Mouse (Mus musculus) embryonic fibroblast, embryonic 13.5 days (primary cell): ENCODE data around the gene Wbp2. TPM values are rescaled to one million over a fixed set of nuclear protein-coding genes. Genes with fewer than 3 reads are reported as not detected.
A peak's percentile ranks its signal among the peaks of the same experiment; 100 is the strongest.
"Not testable (repeated sequence)": the region's sequence is repeated elsewhere in the genome, so short reads cannot be mapped to it uniquely, and the experiment has no call there.

ENCODE experiments used
- H3K27ac ChIP-seq: 2 replicates; pipeline ENCODE4 v1.5.1; 2012; ENCODE audit warnings: low read length, control low read depth, inconsistent platforms; ENCODE audit not compliant: insufficient read depth
- H3K4me1 ChIP-seq: 2 replicates; pipeline ENCODE4 v1.6.1; 2011; ENCODE audit warnings: low read length; ENCODE audit not compliant: control insufficient read depth, insufficient read depth
- H3K4me3 ChIP-seq: 2 replicates; pipeline ENCODE4 v1.5.1; 2011; ENCODE audit warnings: mild to moderate bottlenecking, control low read depth, low read length; ENCODE audit not compliant: insufficient read depth
- CTCF ChIP-seq: IDR thresholded peaks from 2 replicates; pipeline ENCODE4 v1.5.1; 2011; ENCODE audit warnings: mild to moderate bottlenecking, control low read depth, low read length, moderate library complexity, borderline replicate concordance; ENCODE audit not compliant: insufficient read depth
- POLR2A ChIP-seq: IDR thresholded peaks from 2 replicates; pipeline ENCODE4 v1.6.1; 2011; ENCODE audit warnings: low read depth, mild to moderate bottlenecking, control low read depth, low read length, moderate library complexity
- polyA plus RNA-seq: library from polyadenylated mRNA; stranded (reverse); fragments of >200 nt; gene quantifications from 2 replicates; pipeline ENCODE4 v1.2.4, GENCODE M21; 2011; ENCODE audit warnings: low read depth; ENCODE audit not compliant: missing spikeins, insufficient read length

Gene Wbp2
- polyA plus RNA-seq, 1 experiment: 55.1 TPM

DNA sequence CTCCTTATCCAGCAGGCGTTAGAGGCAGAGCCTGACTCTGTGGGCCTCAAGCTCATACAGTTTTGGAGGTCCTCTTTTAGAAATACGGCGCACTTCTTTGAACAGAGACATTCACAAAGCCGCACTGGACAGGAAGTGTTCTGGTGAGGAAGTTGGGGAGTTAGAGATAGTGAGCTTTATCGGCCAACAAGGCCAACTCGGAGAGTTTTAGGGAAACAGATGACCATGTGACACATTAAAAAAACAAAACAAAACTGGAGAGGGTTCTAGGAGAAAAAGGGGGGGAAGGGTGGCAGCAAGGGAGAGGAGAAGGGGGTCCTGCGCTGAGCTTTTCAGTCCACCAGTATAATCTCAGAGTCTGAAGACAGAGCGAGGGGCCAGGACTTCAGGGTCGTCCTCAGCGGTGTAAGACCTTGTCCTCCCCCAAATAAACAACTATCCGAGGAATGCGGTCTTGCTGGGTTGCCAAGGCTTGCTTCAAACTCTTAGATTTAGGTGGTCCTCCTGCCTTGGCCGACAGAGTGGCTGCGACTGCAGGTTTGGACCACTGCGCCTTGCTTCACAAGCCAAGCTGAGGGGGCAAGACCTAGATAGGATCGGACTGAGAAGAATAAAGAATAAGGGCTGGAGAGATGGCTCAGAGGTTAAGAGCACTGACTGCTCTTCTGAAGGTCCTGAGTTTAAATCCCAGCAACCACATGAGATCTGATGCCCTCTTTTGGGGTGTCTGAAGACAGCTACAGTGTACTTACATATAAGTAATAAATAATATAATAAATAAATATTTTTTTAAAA is 7.2 kb upstream of the Wbp2 start:
- no peaks in the 10 kb centered on the region for H3K4me1 ChIP-seq
- no peak overlapping the region for H3K4me3 ChIP-seq
- H3K27ac ChIP-seq: no peak overlapping the region
- TF ChIP-seq CTCF (no peak), POLR2A (no peak)

DNA sequence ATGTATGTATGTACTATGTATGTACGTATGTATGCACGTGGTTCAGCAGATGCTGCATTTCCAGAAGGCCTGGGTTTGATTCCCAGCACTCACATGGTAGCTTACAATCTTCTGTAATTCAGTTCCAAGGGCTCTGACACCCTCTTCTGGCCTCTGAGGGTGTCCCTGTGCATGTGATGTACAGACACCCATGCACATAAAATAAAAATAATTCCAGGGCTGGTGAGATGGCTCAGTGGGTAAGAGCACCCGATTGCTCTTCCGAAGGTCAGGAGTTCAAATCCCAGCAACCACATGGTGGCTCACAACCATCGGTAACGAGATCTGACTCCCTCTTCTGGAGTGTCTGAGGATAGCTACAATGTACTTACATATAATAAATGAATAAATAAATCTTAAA is 6.2 kb upstream of the Wbp2 start:
- H3K4me1 ChIP-seq, H3K27ac ChIP-seq, H3K4me3 ChIP-seq: not testable (repeated sequence)

DNA sequence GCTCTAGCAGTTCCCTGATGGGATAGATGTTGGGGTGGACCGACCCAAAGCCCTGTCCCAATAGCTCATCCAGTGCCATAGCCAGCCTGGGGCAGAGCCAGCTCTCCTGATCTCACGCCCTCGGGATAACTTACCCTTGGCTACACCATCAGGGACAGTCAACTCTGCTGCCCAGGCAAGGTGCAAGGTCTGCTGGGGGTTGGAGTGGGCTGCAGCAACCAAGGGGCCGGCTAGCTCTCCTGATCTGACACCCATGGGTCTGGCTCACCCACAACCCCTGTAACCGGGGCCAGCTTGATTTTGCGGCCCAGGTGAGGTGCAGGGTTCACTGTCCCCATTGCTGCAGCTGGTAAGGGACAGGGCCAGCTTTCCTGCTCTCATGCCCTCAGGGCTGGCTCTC is 4.8 kb upstream of the Wbp2 start:
- Histone ChIP-seq H3K4me1 (no peaks in the 10 kb centered on the region), H3K4me3 (no peak overlapping the region), H3K27ac (no peak overlapping the region)
- TF ChIP-seq POLR2A: no peak
- no peak for TF ChIP-seq CTCF

DNA sequence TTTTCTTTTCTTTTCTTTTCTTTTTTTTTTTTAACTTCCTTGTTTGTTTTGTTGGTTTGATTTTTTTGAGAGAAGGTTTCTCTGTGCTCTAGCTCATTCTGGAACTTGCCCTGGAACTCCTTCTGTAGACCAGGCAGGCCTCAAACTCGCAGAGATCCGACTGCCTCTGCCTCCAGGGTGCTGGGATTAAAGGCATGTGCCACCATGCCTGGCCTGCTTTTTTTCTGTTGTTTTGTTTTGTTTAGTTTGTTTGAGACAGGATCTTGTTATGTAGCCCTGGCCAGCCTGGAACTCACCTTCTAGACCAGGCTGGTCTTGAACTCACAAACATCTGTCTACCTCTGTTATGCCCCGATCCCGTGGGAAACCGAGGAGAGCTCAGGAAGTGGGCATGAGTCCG is 2.8 kb upstream of the Wbp2 start:
- Histone ChIP-seq H3K4me1 (peaks cover 2% of the 10 kb centered on the region; the same call in 1 of the 2 replicates), H3K27ac (no peak overlapping the region), H3K4me3 (no peak overlapping the region)
- TF ChIP-seq POLR2A: no peak
- no peak for TF ChIP-seq CTCF

DNA sequence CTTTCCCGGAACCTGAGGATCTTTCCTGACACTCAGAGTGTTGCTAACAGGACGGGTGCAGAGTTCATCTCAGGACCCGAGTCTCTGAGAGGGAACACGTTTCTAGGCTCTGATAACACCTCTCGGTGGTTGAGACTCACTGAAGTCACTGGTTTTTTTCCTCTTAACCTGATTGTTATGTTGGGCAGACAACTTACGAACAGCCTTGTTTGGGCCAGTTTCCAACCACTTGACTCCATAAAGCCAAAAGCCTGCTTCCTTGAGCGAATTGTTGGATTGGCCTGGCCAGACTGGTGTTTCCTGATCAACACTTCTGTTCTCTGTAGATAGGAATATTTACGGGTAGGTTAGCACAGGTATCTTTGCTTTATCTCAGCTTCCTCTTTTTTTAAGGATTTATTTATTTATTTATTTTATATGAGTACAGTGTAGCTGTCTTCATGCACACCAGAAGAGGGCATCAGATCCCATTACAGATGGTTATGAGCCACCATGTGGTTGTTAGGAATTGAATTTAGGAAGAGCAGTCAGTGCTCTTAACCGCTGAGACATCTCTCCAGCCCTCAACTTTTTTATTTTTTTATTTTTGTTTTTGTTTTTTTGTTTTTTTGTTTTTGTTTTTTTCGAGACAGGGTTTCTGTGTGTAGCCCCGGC is 2.1 kb upstream of the Wbp2 start:
- Histone ChIP-seq H3K27ac (no peak overlapping the region), H3K4me1 (peaks cover 2% of the 10 kb centered on the region; the same call in 1 of the 2 replicates), H3K4me3 (no peak overlapping the region)
- no peak for TF ChIP-seq CTCF

DNA sequence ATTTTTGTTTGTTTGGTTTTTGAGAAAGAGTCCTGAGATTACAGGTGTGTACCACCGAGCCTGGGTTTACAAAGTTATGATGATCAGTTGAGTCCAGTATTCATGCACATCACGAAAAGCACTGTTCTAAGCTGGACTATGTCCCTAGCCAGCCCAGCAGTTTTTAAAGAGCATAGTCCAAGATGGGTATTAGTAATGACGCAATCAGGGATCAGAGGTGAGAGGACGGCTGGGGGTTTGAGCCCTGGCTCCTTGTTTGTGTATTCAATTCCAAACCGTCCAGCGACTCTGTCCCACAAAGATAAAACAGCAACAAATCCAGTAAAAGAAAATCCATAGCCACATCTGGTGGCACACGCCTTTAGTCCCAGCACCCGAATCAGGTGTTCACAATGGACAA is 1.4 kb upstream of the Wbp2 start:
- TF ChIP-seq POLR2A (no peak), CTCF (no peak)
- H3K27ac ChIP-seq: no peak overlapping the region
- H3K4me3 ChIP-seq: no peak overlapping the region

DNA sequence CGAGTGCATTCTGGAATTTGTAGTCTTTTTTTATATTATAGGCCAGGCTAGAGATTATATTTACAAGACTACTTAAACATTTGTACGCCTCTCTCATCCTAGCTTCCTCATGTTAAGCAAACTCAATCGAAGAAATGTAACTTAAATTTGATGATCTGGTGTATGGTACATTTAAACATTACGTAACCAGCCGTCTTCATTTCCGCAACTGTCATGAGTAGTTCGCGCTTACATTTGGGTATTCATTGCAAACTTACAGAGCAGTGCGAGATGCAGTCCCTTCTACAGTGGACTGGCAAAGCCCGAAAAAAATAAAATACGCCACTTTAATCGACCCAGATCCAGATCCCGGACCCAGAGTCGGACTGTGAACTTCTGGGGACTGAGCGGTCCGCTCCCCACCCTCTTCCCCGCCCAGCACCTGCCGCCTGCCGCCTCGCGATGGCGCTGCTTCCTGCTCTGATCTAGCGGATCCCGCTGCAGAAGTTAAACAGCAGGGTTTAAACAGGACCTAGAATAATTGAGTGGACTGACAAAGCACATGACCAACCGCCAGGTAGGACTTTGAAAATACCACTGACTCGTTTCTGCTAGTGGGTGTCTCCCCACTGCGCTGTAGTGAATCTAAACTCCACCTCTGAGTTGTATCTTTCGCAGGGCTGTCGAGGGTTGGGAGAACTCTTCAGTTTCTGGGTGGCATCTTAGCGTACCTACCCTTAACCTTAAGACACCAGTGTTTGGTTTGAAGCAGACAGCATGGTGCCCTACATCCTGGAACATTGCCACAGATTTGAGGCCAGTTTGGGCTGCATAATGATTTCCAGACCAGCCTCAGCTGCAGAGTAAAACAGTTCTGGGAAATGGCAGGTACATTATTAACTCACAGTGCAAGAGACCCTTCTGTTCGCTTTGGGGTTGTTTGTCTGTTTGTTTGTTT is 667 bp upstream of the Wbp2 start:
- H3K4me1 ChIP-seq: peaks cover 2% of the 10 kb centered on the region; the same call in 1 of the 2 replicates
- peak; percentile 90 for TF ChIP-seq CTCF
- no peak for TF ChIP-seq POLR2A
- H3K27ac ChIP-seq: no peak overlapping the region
- H3K4me3 ChIP-seq: peak overlapping the region; percentile 34

More for the DNA sequence above, 1.4 kb upstream of the Wbp2 start:
- peaks cover 2% of the 10 kb centered on the region; the same call in 1 of the 2 replicates for H3K4me1 ChIP-seq

DNA sequence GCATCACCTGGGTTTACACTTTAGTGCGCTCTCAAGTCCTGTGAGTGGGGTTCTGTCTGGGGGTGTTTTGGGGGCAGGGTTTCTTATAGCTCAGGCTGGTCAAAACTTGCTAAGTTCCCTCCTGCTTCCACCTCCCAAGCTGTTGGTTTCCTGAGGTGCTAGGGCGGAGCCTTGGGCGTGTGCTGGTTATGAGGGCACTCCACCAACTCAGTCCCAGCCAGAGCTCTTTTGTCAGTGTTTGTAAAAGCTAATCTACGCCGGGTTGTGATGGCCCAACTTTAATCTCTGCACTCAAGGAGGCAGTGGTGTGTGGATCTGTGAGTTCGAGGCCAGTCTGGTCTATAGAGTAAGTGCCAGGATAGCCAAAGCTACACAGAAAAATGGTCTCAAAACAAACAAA is 2.6 kb downstream of the Wbp2 start:
- no peak overlapping the region for H3K27ac ChIP-seq
- TF ChIP-seq CTCF (no peak), POLR2A (no peak)
- H3K4me1 ChIP-seq: peaks cover 2% of the 10 kb centered on the region; the same call in 1 of the 2 replicates
- H3K4me3 ChIP-seq: no peak overlapping the region

DNA sequence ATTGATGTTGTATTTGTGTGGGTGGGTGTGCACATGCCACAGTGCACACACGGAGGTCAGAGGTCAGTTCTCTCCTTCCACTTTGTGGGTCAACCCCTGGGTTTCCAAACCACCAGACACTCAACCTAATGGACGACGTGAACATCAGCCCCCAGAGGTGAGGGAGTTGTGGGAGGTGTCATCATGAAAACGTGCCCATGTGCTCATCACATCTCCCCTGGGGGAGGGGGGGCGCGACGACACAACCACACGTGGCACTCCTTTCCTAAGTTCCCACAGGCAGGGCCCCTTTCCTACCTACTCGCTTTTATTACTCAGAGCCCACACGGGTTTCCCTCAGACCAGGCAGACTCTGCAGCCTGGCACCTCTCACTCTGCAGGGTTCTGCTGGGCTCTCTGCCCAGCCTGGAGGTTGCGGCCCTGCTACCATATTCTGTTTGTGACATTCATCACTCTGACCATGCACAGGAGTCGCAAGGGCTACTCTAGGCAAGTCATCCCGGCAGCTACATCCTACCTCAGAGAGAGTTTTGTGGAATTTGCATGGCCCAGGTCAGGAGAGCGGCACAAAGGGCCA is 3.6 kb downstream of the Wbp2 start:
- Histone ChIP-seq H3K4me3 (no peak overlapping the region), H3K27ac (no peak overlapping the region), H3K4me1 (peaks cover 2% of the 10 kb centered on the region; the same call in 1 of the 2 replicates)
- TF ChIP-seq CTCF (no peak), POLR2A (no peak)
